Mouse (Mus musculus) MEL (cell line): ENCODE measurements around the gene Lhpp. TPM values are rescaled to one million over a fixed set of nuclear protein-coding genes. Genes with fewer than 3 reads are reported as not detected.
A peak's percentile ranks its signal among the peaks of the same experiment; 100 is the strongest.

ENCODE experiments used
- DNase-seq: peaks from one replicate; pipeline ENCODE4 v3.0.0; 2011; ENCODE audit warnings: low read depth, low spot score
- H3K27ac ChIP-seq: 2 replicates; pipeline ENCODE4 v1.5.1; 2012; ENCODE audit warnings: low read depth, mild to moderate bottlenecking, control low read depth, low read length, moderate library complexity; ENCODE audit not compliant: control insufficient read depth
- H3K27me3 ChIP-seq, 2 experiments: fragments of 150-350 bp in 1 of 2; sonication (generic) in 1 of 2; 2 replicates each; pipeline ENCODE4 v1.6.1; 2012; ENCODE audit warnings: low read length in 2 of 2, mild to moderate bottlenecking in 2 of 2, improper control_type of control experiment in 1 of 2, moderate library complexity in 1 of 2; ENCODE audit not compliant: insufficient read depth in 2 of 2, control insufficient read depth in 1 of 2
- H3K36me3 ChIP-seq, 2 experiments: 2 replicates each; pipeline ENCODE4 v1.6.1; 2012 to 2014; ENCODE audit warnings: low read length in 2 of 2, improper control_type of control experiment in 1 of 2, inconsistent platforms in 1 of 2, mild to moderate bottlenecking in 1 of 2; ENCODE audit not compliant: insufficient read depth in 2 of 2, control insufficient read depth in 1 of 2
- H3K4me1 ChIP-seq, 2 experiments: fragments of 150-350 bp in 1 of 2; sonication (generic) in 1 of 2; 2 replicates each; pipeline ENCODE4 v1.6.1; 2012; ENCODE audit warnings: low read length in 2 of 2, improper control_type of control experiment in 1 of 2, mild to moderate bottlenecking in 1 of 2; ENCODE audit not compliant: insufficient read depth in 2 of 2, control insufficient read depth in 1 of 2
- H3K4me3 ChIP-seq, 2 experiments: fragments of 150-350 bp in 1 of 2; sonication (generic) in 1 of 2; 2 replicates each; pipeline ENCODE4 v1.5.1; 2012; ENCODE audit warnings: low read depth in 2 of 2, low read length in 2 of 2, mild to moderate bottlenecking in 2 of 2, moderate library complexity in 2 of 2, control low read depth in 1 of 2, improper control_type of control experiment in 1 of 2; ENCODE audit not compliant: control insufficient read depth in 1 of 2, insufficient read depth in 1 of 2
- H3K79me2 ChIP-seq: 2 replicates; pipeline ENCODE4 v1.6.1; 2012; ENCODE audit warnings: mild to moderate bottlenecking, low read length, moderate library complexity; ENCODE audit not compliant: control insufficient read depth, poor library complexity, insufficient read depth
- H3K9ac ChIP-seq: 2 replicates; pipeline ENCODE4 v1.6.1; 2012; ENCODE audit warnings: low read depth, mild to moderate bottlenecking, control low read depth, low read length, moderate library complexity; ENCODE audit not compliant: control insufficient read depth, poor library complexity, severe bottlenecking
- H3K9me3 ChIP-seq: fragments of 150-350 bp; sonication (generic); replicated peaks from 2 replicates; pipeline ENCODE4 v1.6.1; 2012; ENCODE audit warnings: mild to moderate bottlenecking, low read length, improper control_type of control experiment, moderate library complexity; ENCODE audit not compliant: insufficient read depth
- BHLHE40 ChIP-seq: IDR thresholded peaks from 2 replicates; pipeline ENCODE4 v1.6.1; 2012; ENCODE audit warnings: low read depth, mild to moderate bottlenecking, inconsistent platforms, low read length, improper control_type of control experiment, borderline replicate concordance
- CHD1 ChIP-seq: IDR thresholded peaks from 2 replicates; pipeline ENCODE4 v1.6.1; 2012; ENCODE audit warnings: low read depth, mild to moderate bottlenecking, inconsistent platforms, low read length, improper control_type of control experiment
- CHD2 ChIP-seq: IDR thresholded peaks from 2 replicates; pipeline ENCODE4 v1.6.1; 2011; ENCODE audit warnings: low read length, improper control_type of control experiment
- CTCF ChIP-seq, 3 experiments: IDR thresholded peaks in 2 of 3; conservative IDR thresholded peaks in 1 of 3; 2 replicates each; pipeline ENCODE4 v1.5.1; 2011 to 2012; ENCODE audit warnings: low read length in 3 of 3, low read depth in 2 of 3, mild to moderate bottlenecking in 2 of 3, improper control_type of control experiment in 1 of 3, inconsistent platforms in 1 of 3, mixed read lengths in 1 of 3, moderate library complexity in 1 of 3; ENCODE audit not compliant: control insufficient read depth in 1 of 3, insufficient read depth in 1 of 3, poor library complexity in 1 of 3, severe bottlenecking in 1 of 3
- E2F4 ChIP-seq: IDR thresholded peaks from 2 replicates; pipeline ENCODE4 v1.6.1; 2011; ENCODE audit warnings: low read depth, low read length, improper control_type of control experiment, borderline replicate concordance
- ELF1 ChIP-seq: IDR thresholded peaks from 2 replicates; pipeline ENCODE4 v1.6.1; 2014; ENCODE audit warnings: low read depth, mild to moderate bottlenecking, inconsistent platforms, low read length, improper control_type of control experiment, moderate library complexity
- EP300 ChIP-seq, 2 experiments: IDR thresholded peaks; 2 replicates each; pipeline ENCODE4 v1.6.1; 2011; ENCODE audit warnings: improper control_type of control experiment in 2 of 2, low read length in 2 of 2, low read depth in 1 of 2, mild to moderate bottlenecking in 1 of 2
- ETS1 ChIP-seq: IDR thresholded peaks from 2 replicates; pipeline ENCODE4 v1.6.1; 2012; ENCODE audit warnings: low read depth, mild to moderate bottlenecking, inconsistent platforms, low read length, improper control_type of control experiment, moderate library complexity
- GABPA ChIP-seq: IDR thresholded peaks from 2 replicates; pipeline ENCODE4 v1.6.1; 2012; ENCODE audit warnings: low read depth, mild to moderate bottlenecking, inconsistent platforms, low read length, improper control_type of control experiment, moderate library complexity
- GATA1 ChIP-seq: IDR thresholded peaks from 2 replicates; pipeline ENCODE4 v1.6.1; 2011; ENCODE audit warnings: low read depth, low read length, improper control_type of control experiment
- HCFC1 ChIP-seq: IDR thresholded peaks from 2 replicates; pipeline ENCODE4 v1.6.1; 2012; ENCODE audit warnings: low read depth, mild to moderate bottlenecking, inconsistent platforms, low read length, improper control_type of control experiment, moderate library complexity
- JUND ChIP-seq: IDR thresholded peaks from 2 replicates; pipeline ENCODE4 v1.6.1; 2011; ENCODE audit warnings: low read depth, mild to moderate bottlenecking, improper control_type of control experiment, low read length
- KAT2A ChIP-seq: conservative IDR thresholded peaks from 2 replicates; pipeline ENCODE4 v1.6.1; 2012; ENCODE audit warnings: low read depth, low read length, improper control_type of control experiment, inconsistent platforms
- MAFK ChIP-seq: IDR thresholded peaks from 2 replicates; pipeline ENCODE4 v1.6.1; 2011; ENCODE audit warnings: low read depth, mild to moderate bottlenecking, low read length, improper control_type of control experiment, borderline replicate concordance
- MAX ChIP-seq: IDR thresholded peaks from 2 replicates; pipeline ENCODE4 v1.6.1; 2011; ENCODE audit warnings: low read length, improper control_type of control experiment
- MAZ ChIP-seq: IDR thresholded peaks from 2 replicates; pipeline ENCODE4 v1.6.1; 2012; ENCODE audit warnings: low read depth, mild to moderate bottlenecking, inconsistent platforms, low read length, improper control_type of control experiment
- MXI1 ChIP-seq: IDR thresholded peaks from 2 replicates; pipeline ENCODE4 v1.6.1; 2011; ENCODE audit warnings: mild to moderate bottlenecking, low read depth, low read length, improper control_type of control experiment
- MYB ChIP-seq: IDR thresholded peaks from 2 replicates; pipeline ENCODE4 v1.6.1; 2011; ENCODE audit warnings: mild to moderate bottlenecking, low read depth, low read length, improper control_type of control experiment
- MYC ChIP-seq: IDR thresholded peaks from 2 replicates; pipeline ENCODE4 v1.6.1; 2011; ENCODE audit warnings: low read depth, mild to moderate bottlenecking, low read length, improper control_type of control experiment, moderate library complexity
- NELFE ChIP-seq: IDR thresholded peaks from 2 replicates; pipeline ENCODE4 v1.6.1; 2011; ENCODE audit warnings: low read depth, low read length, improper control_type of control experiment
- NRF1 ChIP-seq: IDR thresholded peaks from 2 replicates; pipeline ENCODE4 v1.6.1; 2014; ENCODE audit warnings: low read depth, mild to moderate bottlenecking, inconsistent platforms, low read length, improper control_type of control experiment, moderate library complexity; ENCODE audit not compliant: poor library complexity, insufficient read depth, severe bottlenecking
- POLR2A ChIP-seq, 2 experiments: IDR thresholded peaks; 2 replicates each; pipeline ENCODE4 v1.6.1; 2011 to 2012; ENCODE audit warnings: low read length in 2 of 2, mild to moderate bottlenecking in 2 of 2, control low read depth in 1 of 2, improper control_type of control experiment in 1 of 2, low read depth in 1 of 2, moderate library complexity in 1 of 2; ENCODE audit not compliant: control insufficient read depth in 1 of 2, insufficient read depth in 1 of 2, poor library complexity in 1 of 2
- POLR2AphosphoS2 ChIP-seq: IDR thresholded peaks from 2 replicates; pipeline ENCODE4 v1.6.1; 2011; ENCODE audit warnings: low read length, improper control_type of control experiment
- POLR2AphosphoS5 ChIP-seq: IDR thresholded peaks from 2 replicates; pipeline ENCODE4 v1.6.1; 2012; ENCODE audit warnings: low read depth, borderline replicate concordance, mild to moderate bottlenecking, inconsistent platforms, low read length, moderate library complexity, mixed read lengths
- RCOR1 ChIP-seq: IDR thresholded peaks from 2 replicates; pipeline ENCODE4 v1.6.1; 2012; ENCODE audit warnings: low read depth, mild to moderate bottlenecking, inconsistent platforms, low read length, improper control_type of control experiment
- SIN3A ChIP-seq: IDR thresholded peaks from 2 replicates; pipeline ENCODE4 v1.6.1; 2012; ENCODE audit warnings: low read length, improper control_type of control experiment, inconsistent platforms
- SMC3 ChIP-seq: IDR thresholded peaks from 2 replicates; pipeline ENCODE4 v1.6.1; 2011; ENCODE audit warnings: low read depth, low read length, improper control_type of control experiment
- TAL1 ChIP-seq: IDR thresholded peaks from 2 replicates; pipeline ENCODE4 v1.6.1; 2012; ENCODE audit warnings: mild to moderate bottlenecking, inconsistent platforms, low read length, moderate library complexity, mixed read lengths
- TBP ChIP-seq: IDR thresholded peaks from 2 replicates; pipeline ENCODE4 v1.8.0; 2011; ENCODE audit warnings: low read depth, low read length, improper control_type of control experiment
- TCF12 ChIP-seq: IDR thresholded peaks from 2 replicates; pipeline ENCODE4 v1.6.1; 2014; ENCODE audit warnings: low read depth, mild to moderate bottlenecking, inconsistent platforms, low read length, improper control_type of control experiment, moderate library complexity
- UBTF ChIP-seq: IDR thresholded peaks from 2 replicates; pipeline ENCODE4 v1.6.1; 2012; ENCODE audit warnings: low read depth, mild to moderate bottlenecking, inconsistent platforms, low read length, improper control_type of control experiment, moderate library complexity, borderline replicate concordance; ENCODE audit not compliant: insufficient read depth
- USF1 ChIP-seq: IDR thresholded peaks from 2 replicates; pipeline ENCODE4 v1.6.1; 2014; ENCODE audit warnings: low read depth, mild to moderate bottlenecking, inconsistent platforms, low read length, improper control_type of control experiment, moderate library complexity
- ZC3H11A ChIP-seq: IDR thresholded peaks from 2 replicates; pipeline ENCODE4 v1.6.1; 2012; ENCODE audit warnings: low read depth, mild to moderate bottlenecking, inconsistent platforms, low read length, improper control_type of control experiment
- ZKSCAN1 ChIP-seq: IDR thresholded peaks from 2 replicates; pipeline ENCODE4 v1.6.1; 2012; ENCODE audit warnings: low read depth, mild to moderate bottlenecking, inconsistent platforms, low read length, improper control_type of control experiment, moderate library complexity
- ZMIZ1 ChIP-seq: IDR thresholded peaks from 2 replicates; pipeline ENCODE4 v1.6.1; 2012; ENCODE audit warnings: low read depth, mild to moderate bottlenecking, inconsistent platforms, low read length, improper control_type of control experiment, moderate library complexity
- ZNF384 ChIP-seq: IDR thresholded peaks from 2 replicates; pipeline ENCODE4 v1.6.1; 2012; ENCODE audit warnings: low read depth, mild to moderate bottlenecking, inconsistent platforms, low read length, improper control_type of control experiment
- polyA plus RNA-seq, 2 experiments: library from polyadenylated mRNA; stranded (reverse) in 1 of 2; unstranded in 1 of 2; fragments of >175 nt in 1 of 2; fragments of >200 nt in 1 of 2; gene quantifications; 2 replicates each; pipeline versions ENCODE4 v1.2.1 to v1.2.4; 2012; ENCODE audit warnings: low replicate concordance in 2 of 2, low read depth in 1 of 2; ENCODE audit not compliant: insufficient read length in 2 of 2, insufficient read depth in 1 of 2, missing spikeins in 1 of 2
- total RNA-seq: library from RNA; depleted of rRNA; stranded (reverse); fragments of 300-350 nt; gene quantifications from 2 replicates; pipeline ENCODE4 v1.2.3, GENCODE M21; 2012; rRNA removed

Gene Lhpp
- total RNA-seq = 30.3 and 31.0 TPM in 2 replicates
- polyA plus RNA-seq = 10 to 100 TPM in 1 of 2 experiments, not detected in 1; 39.3 TPM

DNA sequence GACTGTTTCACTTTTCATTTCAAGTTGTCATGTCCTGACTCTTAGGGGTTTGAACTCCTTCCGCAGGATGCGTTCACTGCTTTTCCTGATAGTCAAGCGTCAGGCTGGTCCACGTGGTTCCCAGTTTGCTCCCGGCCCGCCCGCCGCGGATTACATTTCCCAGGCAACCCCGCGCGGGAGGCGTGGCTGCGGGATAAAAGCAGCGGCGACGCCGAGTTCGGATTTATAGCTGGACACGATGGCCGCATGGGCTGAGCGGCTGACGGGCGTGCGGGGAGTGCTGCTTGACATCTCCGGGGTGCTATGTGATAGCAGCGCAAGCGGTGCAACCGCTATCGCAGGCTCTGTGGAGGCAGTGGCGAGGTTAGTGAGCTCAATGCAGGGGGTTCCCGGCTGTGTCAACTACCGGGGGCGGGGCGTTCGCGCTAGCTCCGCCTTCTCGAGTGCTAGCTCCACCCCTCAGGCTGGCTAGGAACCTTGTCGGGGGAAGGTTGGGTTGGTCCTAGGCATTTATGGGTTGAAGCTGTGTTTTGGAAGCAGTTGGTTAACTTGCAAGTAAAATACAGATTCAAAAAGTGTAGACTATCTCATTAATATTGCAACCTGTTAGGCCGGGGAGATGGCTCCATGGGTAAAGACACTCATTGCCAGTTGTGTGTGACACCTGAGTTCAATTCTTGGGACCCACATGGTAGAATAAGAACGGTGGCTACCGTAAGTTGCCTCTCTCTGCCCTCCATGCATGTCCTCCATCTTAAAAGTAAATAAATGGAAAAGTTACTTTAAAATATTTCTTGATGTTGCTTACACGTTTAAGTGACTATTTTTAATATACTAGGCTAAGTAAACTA, at the start of gene Lhpp:
Gene Lhpp, plus strand, starts transcription at position 171 of the 851 bp plus-strand sequence.
- Histone ChIP-seq H3K79me2 (no peaks in the 10 kb centered on the region), H3K9me3 (no peaks in the 10 kb centered on the region), H3K4me3 (peak within 1 kb of the TSS; percentile 77 to 82), H3K36me3 (peaks cover 0 to 18% of the 10 kb centered on the region in 2 experiments; a peak in 2 of 4 replicates), H3K27me3 (no peaks in the 10 kb centered on the region), H3K4me1 (peaks cover 5 to 26% of the 10 kb centered on the region in 2 experiments), H3K27ac (peak within 1 kb of the TSS; percentile 64), H3K9ac (peak within 1 kb of the TSS; percentile 68)
- peak; percentile 93 for DNase-seq
- no peak for TF ChIP-seq ZC3H11A
- TF ChIP-seq NRF1 = no peak
- no peak for TF ChIP-seq E2F4
- no peak for TF ChIP-seq ZKSCAN1
- no peak for TF ChIP-seq EP300 (IDR thresholded peaks at IDR 0.05; ENCODE audit: low read depth in 1 of 2, low read length in 2 of 2)
- no peak for TF ChIP-seq UBTF
- no peak; the same call in 1 of the 2 replicates for TF ChIP-seq KAT2A
- no peak for TF ChIP-seq SMC3
- no peak for TF ChIP-seq POLR2AphosphoS5
- TF ChIP-seq GABPA = no peak
- TF ChIP-seq GATA1 = no peak
- no peak for TF ChIP-seq TAL1
- TF ChIP-seq BHLHE40 = no peak
- TF ChIP-seq MAFK = no peak
- TF ChIP-seq MAX = peak; percentile 98
- TF ChIP-seq SIN3A = peak; percentile 96
- 0 out of 2 replicates have a peak, but pooled peaks have one; percentile 14 for TF ChIP-seq RCOR1
- peak; percentile 99 for TF ChIP-seq MXI1
- peak in 1 of 2 experiments; percentile 83 for TF ChIP-seq POLR2A (IDR thresholded peaks at IDR 0.05; ENCODE audit: control insufficient read depth in 1 of 2, insufficient read depth in 1 of 2, low read depth in 1 of 2, low read length in 2 of 2, poor library complexity in 1 of 2)
- no peak for TF ChIP-seq JUND
- TF ChIP-seq MYB = no peak
- TF ChIP-seq USF1 = peak; percentile 89
- no peak for TF ChIP-seq CTCF (IDR thresholded peaks at IDR 0.05 in 2 of 3, conservative IDR thresholded peaks at IDR 0.05 in 1 of 3; ENCODE audit: control insufficient read depth in 1 of 3, insufficient read depth in 1 of 3, low read depth in 2 of 3, low read length in 3 of 3, poor library complexity in 1 of 3, severe bottlenecking in 1 of 3)
- no peak; the same call in 1 of the 2 replicates for TF ChIP-seq ZMIZ1
- TF ChIP-seq POLR2AphosphoS2 = peak; percentile 72
- TF ChIP-seq CHD2 = no peak
- TF ChIP-seq TBP = peak; percentile 50; the same call in 1 of the 2 replicates
- TF ChIP-seq ZNF384 = no peak
- TF ChIP-seq ELF1 = peak; percentile 44
- peak; percentile 81 for TF ChIP-seq NELFE
- peak; percentile 60; the same call in 1 of the 2 replicates for TF ChIP-seq MAZ
- peak; percentile 75 for TF ChIP-seq HCFC1
- TF ChIP-seq MYC = peak; percentile 95
- TF ChIP-seq ETS1 = peak; percentile 49; the same call in 1 of the 2 replicates
- no peak for TF ChIP-seq CHD1
- TF ChIP-seq TCF12 = no peak
